Mouse (Mus musculus) embryonic fibroblast, embryonic 13.5 days (primary cell): ENCODE measurements at regions not wholly inside any gene's neighbourhood (a gene's known extent, or its start where the extent isn't known, plus 50 kb on each side); places are given as distances from the start of the nearest gene placed in this dataset.

Source experiments
- CTCF ChIP-seq: IDR thresholded peaks from 2 replicates; pipeline ENCODE4 v1.5.1; 2011; ENCODE audit warnings: mild to moderate bottlenecking, control low read depth, low read length, moderate library complexity, borderline replicate concordance; ENCODE audit not compliant: insufficient read depth
- POLR2A ChIP-seq: IDR thresholded peaks from 2 replicates; pipeline ENCODE4 v1.6.1; 2011; ENCODE audit warnings: low read depth, mild to moderate bottlenecking, control low read depth, low read length, moderate library complexity

DNA sequence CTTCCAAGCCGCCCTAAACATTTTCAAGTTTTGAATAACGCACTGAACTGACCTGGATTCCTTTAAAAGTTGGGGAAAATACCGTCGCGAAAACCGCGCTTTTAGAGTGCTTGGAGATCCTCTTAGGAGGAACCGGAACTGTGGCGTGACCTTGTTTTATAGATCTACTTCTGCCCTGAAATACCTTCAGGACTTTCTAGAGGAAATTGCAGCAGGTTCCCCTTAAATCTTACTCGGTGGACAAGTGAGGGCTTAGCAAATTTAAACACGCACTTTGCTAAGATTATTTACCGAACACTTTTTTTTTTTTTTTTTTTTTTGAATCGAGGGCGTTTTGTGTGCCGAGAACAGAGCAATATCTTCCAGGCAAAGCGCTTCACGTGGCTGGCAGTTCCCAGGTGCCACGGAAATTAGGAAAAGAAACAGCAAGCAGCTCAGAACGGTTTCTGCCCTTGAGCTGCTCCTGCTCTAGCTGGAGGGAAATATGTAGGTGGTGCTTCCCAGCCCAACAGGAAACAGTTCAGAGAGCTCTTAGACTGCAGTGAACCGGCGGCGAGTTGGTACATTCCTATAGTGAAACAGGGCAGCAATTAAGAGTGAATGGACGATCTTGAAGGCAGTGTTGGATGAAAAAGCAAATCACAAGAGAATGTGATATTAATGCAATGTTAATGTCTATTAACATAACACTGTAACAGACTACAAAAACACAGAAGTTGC lies 127.1 kb downstream of the Tmem161b start:
- peak; percentile 54 for TF ChIP-seq POLR2A
- no peak for TF ChIP-seq CTCF
